Mouse (Mus musculus): ENCODE results near the gene Rims4.

Gene Rims4

GRCm38 (mm10) chr2:163866061-163866460 is 52.4 kb downstream of the Rims4 start:
- DNase-seq (ENCODE audit: low spot score) = no peak

DNA sequence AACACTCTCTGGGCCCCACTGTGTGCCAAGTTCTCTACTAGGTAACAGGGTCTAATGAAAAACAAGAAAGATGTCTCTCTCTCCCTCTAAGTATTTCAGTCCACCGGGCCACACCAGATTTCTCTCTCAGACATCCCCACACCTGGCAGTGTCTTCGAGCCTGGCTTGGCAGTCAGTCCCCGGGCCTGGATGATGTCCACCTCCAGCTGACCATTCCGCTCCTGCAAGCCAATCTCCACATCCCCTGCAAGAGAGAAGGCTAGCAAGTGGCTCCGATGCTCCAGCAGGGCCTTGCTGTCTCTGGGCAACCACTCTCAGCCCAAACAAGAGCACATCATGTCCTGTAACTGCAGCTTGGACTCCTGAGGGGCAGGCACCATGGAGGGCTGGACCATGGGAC is 53.2 kb downstream of the Rims4 start:
- no peak for DNase-seq (ENCODE audit: low spot score)

- peak; percentile 25 for DNase-seq (ENCODE audit: low spot score)
Measured at GRCm38 (mm10) chr2:163858254-163858947, 60.1 kb downstream of the Rims4 start.

GRCm38 (mm10) chr2:163857233-163857632 is 61.2 kb downstream of the Rims4 start:
- no peak for DNase-seq (ENCODE audit: low spot score)

- DNase-seq (ENCODE audit: low spot score) = no peak
Measured at GRCm38 (mm10) chr2:163853461-163853901, 65.0 kb downstream of the Rims4 start, which contains the start of gene Kcnk15. Gene Kcnk15, plus strand, starts transcription at chr2:163853651.

DNA sequence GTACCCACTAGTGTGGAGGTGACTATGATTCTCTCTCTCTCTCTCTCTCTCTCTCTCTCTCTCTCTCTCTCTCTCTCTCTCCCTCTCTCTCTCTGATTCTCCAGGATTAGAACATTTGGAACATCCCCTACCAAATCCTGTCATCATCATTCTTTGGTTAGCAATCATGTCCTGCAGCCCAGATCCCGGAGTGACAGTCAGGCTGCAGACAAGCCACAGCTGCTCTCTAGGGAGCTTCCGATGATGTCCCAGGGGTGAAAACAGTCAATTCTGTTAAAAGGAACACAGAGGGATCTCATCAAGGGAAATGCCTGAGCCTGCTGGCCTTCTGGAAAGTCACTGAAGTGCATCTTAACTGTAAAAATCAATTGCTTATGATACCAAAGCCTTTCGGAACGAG is 76.4 kb downstream of the Rims4 start:
- DNase-seq (ENCODE audit: low spot score) = no peak

DNA sequence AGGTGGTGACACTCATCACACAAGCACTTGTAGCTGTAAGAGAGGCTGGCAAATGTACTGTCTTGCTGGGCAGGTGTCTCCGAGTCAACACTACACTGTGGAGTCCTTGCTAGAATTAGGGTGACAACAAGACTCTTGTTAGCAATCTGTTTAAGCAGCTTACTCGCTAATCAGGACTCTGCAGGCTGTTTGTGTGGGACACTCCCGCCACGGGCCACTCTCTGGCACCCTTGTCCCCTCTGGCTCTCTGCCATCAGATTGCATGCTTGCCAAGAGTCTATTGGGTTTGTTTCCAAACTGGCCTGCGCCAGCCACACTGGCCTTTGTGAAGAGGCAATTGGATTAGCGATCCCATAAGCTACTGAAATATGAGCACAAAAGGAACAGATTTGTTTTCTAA is 79.0 kb downstream of the Rims4 start:
- no peak for DNase-seq (ENCODE audit: low spot score)

DNA sequence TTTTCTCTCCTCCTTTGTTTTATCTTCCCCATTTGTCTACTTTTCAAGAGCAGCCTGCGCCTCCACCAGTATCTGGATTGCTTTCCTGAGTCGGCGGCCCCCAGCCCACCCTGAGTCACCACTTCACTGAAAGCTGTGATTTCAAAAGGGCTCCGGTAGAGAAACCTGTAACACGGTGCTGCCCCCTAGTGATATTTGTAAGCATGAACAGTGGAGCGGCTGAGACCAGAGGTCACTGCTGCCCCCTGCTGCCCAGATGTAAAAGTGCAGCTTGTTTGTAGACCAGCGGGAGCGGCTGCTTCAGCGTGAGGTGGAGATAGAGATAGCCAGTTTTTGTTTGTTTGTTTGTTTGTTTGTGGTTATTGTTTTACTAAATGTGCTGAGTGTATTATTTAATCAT is 80.4 kb downstream of the Rims4 start:
- DNase-seq (ENCODE audit: low spot score) = peak; percentile 81

GRCm38 (mm10) chr2:163831163-163831562 is 87.3 kb downstream of the Rims4 start:
- DNase-seq (ENCODE audit: low spot score) = no peak

DNA sequence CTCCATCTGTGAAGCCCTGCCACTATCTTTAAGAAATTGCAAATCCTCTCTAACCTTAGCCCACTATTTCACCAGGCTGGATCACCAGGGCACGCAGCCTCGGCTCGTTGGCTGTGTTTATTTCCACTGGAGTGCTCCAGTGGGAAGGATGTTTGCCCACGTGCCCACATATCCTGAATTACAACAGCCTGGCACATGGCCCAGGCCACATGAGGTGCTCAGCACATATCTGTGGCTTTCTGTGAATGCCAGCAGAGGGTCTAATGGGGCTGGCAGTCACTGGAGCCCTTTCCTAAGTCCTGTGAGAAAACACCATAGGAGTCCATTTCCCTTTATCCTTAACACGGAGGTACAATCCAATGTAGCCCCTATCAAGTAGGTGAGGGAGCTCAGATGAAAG is 92.0 kb downstream of the Rims4 start:
- no peak for DNase-seq (ENCODE audit: low spot score)

GRCm38 (mm10) chr2:163825861-163826260 is 92.6 kb downstream of the Rims4 start:
- no peak for DNase-seq (ENCODE audit: low spot score)

GRCm38 (mm10) chr2:163823771-163824170 is 94.7 kb downstream of the Rims4 start:
- no peak for DNase-seq (ENCODE audit: low spot score)

- peak; percentile 60 for DNase-seq (ENCODE audit: low spot score)
Measured at GRCm38 (mm10) chr2:163823248-163823647, 95.2 kb downstream of the Rims4 start.

GRCm38 (mm10) chr2:163820607-163821006 is 97.9 kb downstream of the Rims4 start, which contains the start of gene Ccn5:
Gene Ccn5, plus strand, starts transcription at chr2:163820861.
- DNase-seq (ENCODE audit: low spot score) = peak; percentile 60

- DNase-seq (ENCODE audit: low spot score) = no peak
Measured at GRCm38 (mm10) chr2:163814739-163815465, 103.6 kb downstream of the Rims4 start.

GRCm38 (mm10) chr2:163813077-163813476 is 105.4 kb downstream of the Rims4 start:
- no peak for DNase-seq (ENCODE audit: low spot score)

Data from urinary bladder, postnatal 25 days (tissue).